Mouse (Mus musculus) ES-E14 (cell line): ENCODE measurements around the gene Kat6b.

ENCODE experiments used
- CHD2 ChIP-seq: IDR thresholded peaks from 2 replicates; pipeline ENCODE4 v1.6.1; 2014; ENCODE audit warnings: mild to moderate bottlenecking, low read depth, low read length, inconsistent platforms
- HCFC1 ChIP-seq: IDR thresholded peaks from 2 replicates; pipeline ENCODE4 v1.6.1; 2012; ENCODE audit warnings: low read length, inconsistent platforms, borderline replicate concordance; ENCODE audit not compliant: insufficient read depth

DNA sequence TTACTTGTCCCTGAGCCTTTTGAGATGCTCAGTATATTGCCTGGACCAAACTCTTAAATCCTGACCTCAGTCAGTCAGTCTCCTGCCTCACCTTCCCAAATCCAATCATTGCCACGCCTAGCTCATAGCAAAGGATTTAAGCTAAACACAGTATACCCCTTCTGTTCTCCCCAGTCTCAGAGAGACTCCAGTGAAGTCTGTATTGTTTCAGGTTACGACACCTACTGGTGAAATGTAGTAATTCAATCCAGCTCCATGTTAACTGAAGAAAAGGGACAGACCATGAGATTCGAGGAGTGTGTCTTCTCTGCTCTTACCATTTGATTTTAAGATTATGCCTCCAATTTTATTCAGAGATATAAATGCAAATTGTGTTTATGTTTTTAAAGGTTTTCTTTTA is 129.0 kb downstream of the Kat6b start:
- no peak for TF ChIP-seq HCFC1
- TF ChIP-seq CHD2, result no peak
